Mouse (Mus musculus) midbrain, postnatal 0 days (tissue): ENCODE data around the gene Wdsub1. TPM values are rescaled to one million over a fixed set of nuclear protein-coding genes. Genes with fewer than 3 reads are reported as not detected.

Experiments used
- ATAC-seq: fragments of 200-750 bp; cut with Nextera tagmentation; 2 replicates; pipeline ENCODE4 v1.8.0; 2017; ENCODE audit warnings: moderate number of reproducible peaks, mild to moderate bottlenecking, moderate TSS enrichment, moderate library complexity; ENCODE audit not compliant: low FRiP score
- DNase-seq: peaks from one replicate; pipeline ENCODE4 v3.0.0-alpha.2; 2015; ENCODE audit warnings: low spot score
- H3K27ac ChIP-seq: fragments of 300-500 bp; sonication (generic); 2 replicates; pipeline ENCODE4 v1.5.1; 2014; ENCODE audit warnings: low read depth, mild to moderate bottlenecking, low read length, mixed read lengths
- H3K27me3 ChIP-seq: fragments of 300-500 bp; sonication (generic); 2 replicates; pipeline ENCODE4 v1.6.1; 2014; ENCODE audit warnings: low read length, control low read depth, mixed read lengths; ENCODE audit not compliant: insufficient read depth
- H3K36me3 ChIP-seq: fragments of 300-500 bp; sonication (generic); 2 replicates; pipeline ENCODE4 v1.6.1; 2014; ENCODE audit warnings: low read length, control low read depth, mixed read lengths; ENCODE audit not compliant: insufficient read depth
- H3K4me1 ChIP-seq: fragments of 300-500 bp; sonication (generic); 2 replicates; pipeline ENCODE4 v1.6.1; 2014; ENCODE audit warnings: mild to moderate bottlenecking, control low read depth, antibody characterized with exemption, low read length, mixed read lengths; ENCODE audit not compliant: insufficient read depth
- H3K4me2 ChIP-seq: fragments of 300-500 bp; sonication (generic); 2 replicates; pipeline ENCODE4 v1.6.1; 2014; ENCODE audit warnings: low read depth, mild to moderate bottlenecking, low read length, mixed read lengths; ENCODE audit not compliant: poor library complexity, severe bottlenecking
- H3K4me3 ChIP-seq: fragments of 300-500 bp; sonication (generic); 2 replicates; pipeline ENCODE4 v1.5.1; 2014; ENCODE audit warnings: low read depth, mild to moderate bottlenecking, low read length, moderate library complexity
- H3K9ac ChIP-seq: fragments of 300-500 bp; sonication (generic); replicated peaks from 2 replicates; pipeline ENCODE4 v1.6.1; 2014; ENCODE audit warnings: mild to moderate bottlenecking, low read length, moderate library complexity, mixed read lengths; ENCODE audit not compliant: poor library complexity, severe bottlenecking
- H3K9me3 ChIP-seq: fragments of 300-500 bp; sonication (generic); 2 replicates; pipeline ENCODE4 v1.6.1; 2016; ENCODE audit warnings: low read length, control low read depth
- CTCF ChIP-seq: IDR thresholded peaks from 2 replicates; pipeline ENCODE4 v1.5.1; 2016; ENCODE audit warnings: antibody characterized with exemption, mild to moderate bottlenecking
- WGBS: fragments of 180-500 bp; shearing (Covaris S2); extraction: QIAGEN DNeasy Blood & Tissue Kit; methylation state at CpG from one replicate; pipeline ENCODE4 v1.1.7; 2014; 5-methylcytosine and 5-hydroxymethylcytosine counted together
- polyA plus RNA-seq: library from polyadenylated mRNA; unstranded; fragments of >200 nt; fragmentation: Nextera tagmentation; extraction: Ambion mirVana; gene quantifications from 2 replicates; pipeline ENCODE4 v1.2.1, GENCODE M21; 2015
- total RNA-seq: library from RNA; depleted of rRNA; stranded (reverse); fragments of >200 nt; gene quantifications from 2 replicates; pipeline ENCODE4 v1.2.3, GENCODE M21; 2014

The Wdsub1 gene
- total and polyA plus RNA-seq, 2 experiments from 2014 or later: 23.6 to 67.0 TPM

DNA sequence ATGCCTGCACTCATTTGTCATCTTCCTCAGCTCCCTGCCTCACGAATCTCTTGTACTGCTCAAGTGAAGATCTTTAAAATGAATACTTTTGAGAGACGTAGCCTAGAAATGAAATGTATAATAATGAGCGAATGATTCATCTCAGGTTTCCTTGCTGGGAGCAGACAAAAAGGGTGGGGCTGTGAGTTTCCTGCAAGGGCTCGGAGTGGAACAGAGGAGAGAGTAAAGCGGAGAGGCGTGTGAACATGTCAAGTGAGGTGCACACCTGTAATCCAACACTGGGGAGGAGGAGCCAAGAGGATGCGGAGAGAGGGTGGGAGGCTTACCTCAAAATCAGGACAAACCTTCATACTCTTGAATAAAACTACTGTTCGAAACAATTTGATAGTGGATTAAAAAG is 14.4 kb upstream of the Wdsub1 start:
- Histone ChIP-seq H3K4me1 (no peaks in the 10 kb centered on the region), H3K36me3 (peaks cover 11% of the 10 kb centered on the region), H3K27me3 (no peaks in the 10 kb centered on the region), H3K9ac (no peak overlapping the region), H3K9me3 (no peaks in the 10 kb centered on the region), H3K4me2 (no peak overlapping the region), H3K27ac (no peak overlapping the region), H3K4me3 (no peak overlapping the region)
- WGBS: 79% methylated on average over 8 of the region's 8 CpGs
- no peak for ATAC-seq
- no peak for DNase-seq
- TF ChIP-seq CTCF: no peak

DNA sequence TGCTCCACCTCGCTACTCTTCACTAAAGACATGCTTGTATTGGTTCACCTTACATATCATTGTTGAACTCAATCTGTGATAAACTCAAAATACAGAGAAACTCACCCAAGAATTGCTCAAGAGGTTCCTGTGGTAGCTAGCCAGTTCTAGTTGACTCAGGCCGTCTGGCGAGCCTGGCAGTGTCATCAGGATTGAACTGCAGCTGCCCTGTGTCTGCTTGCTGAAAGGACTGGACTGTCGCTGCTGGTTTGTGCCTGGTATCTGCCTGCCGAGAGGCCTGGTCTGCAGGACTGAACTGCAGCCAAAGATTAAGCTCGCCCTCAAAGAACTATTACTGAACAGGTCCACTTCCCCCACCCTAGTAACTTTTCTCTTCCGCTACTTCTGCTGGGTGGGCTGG is 14.0 kb upstream of the Wdsub1 start:
- H3K27me3 ChIP-seq: no peaks in the 10 kb centered on the region
- H3K36me3 ChIP-seq: peaks cover 11% of the 10 kb centered on the region
- no peak overlapping the region for H3K4me3 ChIP-seq
- 75% methylated on average over 7 of the region's 7 CpGs for WGBS
- no peaks in the 10 kb centered on the region for H3K4me1 ChIP-seq
- H3K9ac ChIP-seq: no peak overlapping the region
- no peak for TF ChIP-seq CTCF
- H3K9me3 ChIP-seq: no peaks in the 10 kb centered on the region
- H3K4me2 ChIP-seq: no peak overlapping the region
- H3K27ac ChIP-seq: no peak overlapping the region
- no peak for ATAC-seq
- no peak for DNase-seq

DNA sequence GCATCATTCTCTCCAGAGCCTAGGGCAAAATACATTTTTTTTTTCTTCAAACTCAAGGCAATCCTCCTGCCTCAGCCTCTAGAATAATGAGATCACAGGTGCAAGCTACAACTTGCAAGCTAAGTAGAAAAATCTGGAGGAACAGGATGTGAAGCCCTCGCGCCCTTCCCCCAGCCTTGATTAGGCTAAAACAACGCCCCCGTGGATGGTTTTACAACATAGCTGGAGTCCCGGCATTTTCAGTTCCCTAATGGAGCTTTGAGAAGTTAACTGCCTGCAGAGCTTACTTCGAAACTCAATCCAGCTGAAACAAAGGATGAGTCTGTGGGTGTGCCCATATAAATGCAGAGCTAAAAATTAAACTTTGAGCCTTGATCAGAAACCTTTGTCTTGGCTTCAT is 7.3 kb upstream of the Wdsub1 start:
- WGBS: 91% methylated on average over 6 of the region's 6 CpGs
- ATAC-seq: no peak

DNA sequence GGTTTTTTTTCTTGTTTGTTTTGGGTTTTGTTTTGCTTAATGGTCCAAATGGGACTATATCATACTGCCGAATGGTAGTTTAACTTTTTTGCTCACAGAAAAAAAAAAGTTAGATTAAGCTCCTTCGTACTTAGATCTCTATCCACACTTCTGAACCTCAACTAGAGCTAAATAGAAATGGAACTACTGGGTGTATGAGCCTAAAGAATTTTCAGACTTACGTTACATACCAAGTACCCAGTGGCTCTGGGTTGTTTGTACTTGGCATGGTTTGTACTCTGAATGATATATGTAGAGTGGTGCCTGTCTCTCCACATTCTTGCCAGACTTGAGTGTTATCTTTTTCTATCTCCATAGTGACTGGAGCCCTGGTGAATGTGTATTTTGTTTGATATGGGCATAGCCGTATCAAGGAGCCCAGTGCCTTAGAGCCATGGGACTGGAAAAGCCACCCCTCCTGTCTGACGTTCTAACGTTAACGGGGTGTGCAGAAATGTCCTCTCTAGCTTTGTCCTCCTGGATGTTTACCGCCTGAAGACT is 421 bp upstream of the Wdsub1 start:
- no peaks in the 10 kb centered on the region for H3K36me3 ChIP-seq
- H3K27ac ChIP-seq: no peak overlapping the region
- peak; percentile 29 for ATAC-seq

More for the DNA sequence above, 7.3 kb upstream of the Wdsub1 start:
- H3K9me3 ChIP-seq: no peaks in the 10 kb centered on the region
- H3K27ac ChIP-seq: no peak overlapping the region
- H3K4me2 ChIP-seq: no peak overlapping the region
- no peak overlapping the region for H3K4me3 ChIP-seq
- DNase-seq: no peak
- no peaks in the 10 kb centered on the region for H3K4me1 ChIP-seq
- TF ChIP-seq CTCF: no peak
- no peaks in the 10 kb centered on the region for H3K27me3 ChIP-seq
- H3K36me3 ChIP-seq: no peaks in the 10 kb centered on the region; the same call in 1 of the 2 replicates
- H3K9ac ChIP-seq: no peak overlapping the region

DNA sequence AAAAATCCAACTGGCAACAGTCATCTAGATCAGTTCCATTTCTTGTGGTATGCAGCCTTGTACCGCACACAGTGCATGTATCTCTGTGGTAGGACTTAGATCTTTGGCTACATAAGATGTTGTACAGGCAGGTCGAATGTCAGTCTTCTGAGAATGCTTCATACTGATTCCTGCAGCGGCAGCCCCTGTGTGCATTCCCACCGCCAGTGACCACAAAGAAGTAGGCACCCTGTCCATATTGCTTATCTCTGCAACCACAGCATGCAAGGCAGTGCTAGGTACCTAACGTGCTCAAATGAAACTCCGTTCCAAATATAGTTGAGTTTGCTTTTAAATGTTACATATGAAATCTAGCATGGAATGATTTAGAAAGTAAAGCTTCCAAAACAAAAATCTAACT is 987 bp downstream of the Wdsub1 start:
- Histone ChIP-seq H3K4me3 (peak overlapping the region; percentile 61), H3K4me2 (peak overlapping the region; percentile 77), H3K27ac (no peak overlapping the region), H3K9me3 (no peaks in the 10 kb centered on the region), H3K4me1 (peaks cover 2% of the 10 kb centered on the region; the same call in 1 of the 2 replicates), H3K36me3 (no peaks in the 10 kb centered on the region), H3K9ac (no peak overlapping the region), H3K27me3 (no peaks in the 10 kb centered on the region)
- DNase-seq (no peak), ATAC-seq (no peak)
- TF ChIP-seq CTCF: no peak
- 84% methylated on average over 6 of the region's 6 CpGs for WGBS

More for the DNA sequence above, 421 bp upstream of the Wdsub1 start:
- Histone ChIP-seq H3K9ac (no peak overlapping the region), H3K27me3 (no peaks in the 10 kb centered on the region), H3K4me3 (peak overlapping the region; percentile 61), H3K4me2 (peak overlapping the region; percentile 77), H3K9me3 (no peaks in the 10 kb centered on the region), H3K4me1 (peaks cover 2% of the 10 kb centered on the region; the same call in 1 of the 2 replicates)
- no peak for DNase-seq
- TF ChIP-seq CTCF: no peak
- WGBS: 66% methylated on average over 8 of the region's 8 CpGs

DNA sequence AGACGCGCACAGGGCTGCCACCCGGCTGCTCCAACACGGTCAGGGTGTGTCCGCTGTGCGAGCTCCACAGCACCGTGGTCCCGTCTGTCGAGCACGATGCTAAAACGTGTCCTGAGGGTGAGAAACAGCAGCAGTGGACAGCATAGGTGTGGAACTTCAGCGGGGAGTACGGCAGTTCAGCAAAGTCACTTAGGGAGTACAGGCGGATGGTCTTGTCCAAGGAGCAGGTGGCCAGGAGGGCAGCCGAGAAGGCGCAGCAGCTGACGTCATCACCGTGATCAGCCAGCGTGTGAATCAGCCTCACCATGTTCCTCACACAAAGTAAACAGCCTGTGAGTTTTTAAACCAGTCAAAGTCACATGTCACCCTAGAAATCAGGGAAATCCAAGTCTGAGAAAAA is 4.2 kb downstream of the Wdsub1 start:
- H3K9me3 ChIP-seq: no peaks in the 10 kb centered on the region
- H3K4me2 ChIP-seq: no peak overlapping the region
- no peak overlapping the region for H3K27ac ChIP-seq
- no peak overlapping the region for H3K4me3 ChIP-seq
- WGBS: 79% methylated on average over 19 of the region's 19 CpGs
- no peak for DNase-seq
- H3K9ac ChIP-seq: no peak overlapping the region
- ATAC-seq: no peak
- H3K36me3 ChIP-seq: 0 out of 2 replicates have a peak, but pooled peaks cover 2% of the 10 kb centered on the region
- H3K27me3 ChIP-seq: no peaks in the 10 kb centered on the region
- no peak for TF ChIP-seq CTCF
- H3K4me1 ChIP-seq: peaks cover 2% of the 10 kb centered on the region; the same call in 1 of the 2 replicates
